Mouse (Mus musculus) adrenal gland, postnatal 14 days (tissue): ENCODE measurements around the gene Adamtsl5. TPM values are rescaled to one million over a fixed set of nuclear protein-coding genes. Genes with fewer than 3 reads are reported as not detected.
A peak's percentile ranks its signal among the peaks of the same experiment; 100 is the strongest.

Experiments
- DNase-seq: peaks from one replicate; pipeline ENCODE4 v3.0.0; 2021; ENCODE audit warnings: mixed read lengths
- microRNA-seq, 2 experiments: library from miRNA; unstranded; fragments of <30 nt; microRNA quantifications; one replicate each; pipeline ENCODE4 v1.2.0; 2021
- total RNA-seq: library from RNA; stranded (reverse); gene quantifications from 2 replicates; pipeline ENCODE4 v1.2.3, GENCODE M21; 2021

Adamtsl5 gene
- total RNA-seq, 1 experiment from 2014 or later, result 8.4 TPM

- DNase-seq, result no peak
Measured at GRCm38 (mm10) chr10:80294311-80294710, 53.9 kb downstream of the Adamtsl5 start.

DNA sequence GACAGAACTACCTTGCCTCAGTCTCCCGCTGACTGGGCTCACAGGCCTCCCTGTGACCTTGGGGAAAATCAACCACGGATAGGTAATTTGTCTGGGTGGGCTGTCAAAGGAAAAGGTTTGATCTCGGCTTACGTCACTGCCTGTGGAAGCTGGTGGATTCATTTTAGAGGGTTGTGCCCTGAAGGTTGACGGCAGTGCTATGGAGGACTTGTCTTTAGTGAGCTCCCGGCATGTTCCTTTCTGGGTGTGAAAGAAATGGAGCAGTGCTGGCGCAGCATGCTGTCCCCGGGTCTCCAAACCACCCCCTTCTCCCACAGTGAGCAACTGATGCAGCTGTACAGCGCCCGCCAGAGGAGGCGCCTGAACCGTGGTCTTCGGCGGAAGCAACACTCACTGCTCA lies 54.9 kb downstream of the Adamtsl5 start:
- DNase-seq, result no peak

GRCm38 (mm10) chr10:80292251-80293146 lies 55.7 kb downstream of the Adamtsl5 start, which contains the start of gene Rps15:
Rps15 (plus strand) TSS chr10:80292453.
- DNase-seq, result peak; percentile 98

Small RNA genes lying within 50 kb of the gene (microRNA-seq; reads per million reads assigned to microRNA genes)
- gene Gm22721, result 0 reads per million in 2 experiments

Other genes starting within 250 kb of the Adamtsl5 start
- 52.8 and 52.9 TPM in 2 replicates for gene Sbno2, start 242.8 kb downstream of the Adamtsl5 start, total RNA-seq
- gene Stk11, start 232.6 kb downstream of the Adamtsl5 start, total RNA-seq, result 138 and 147 TPM in 2 replicates
- gene Atp5d, start 209.8 kb downstream of the Adamtsl5 start, total RNA-seq, result 920 and 980 TPM in 2 replicates
- 69.9 and 137 TPM in 2 replicates for gene Cbarp, start 207.6 kb downstream of the Adamtsl5 start, total RNA-seq
- 114 and 140 TPM in 2 replicates for gene Midn, start 200.1 kb downstream of the Adamtsl5 start, total RNA-seq
- 67.6 and 106 TPM in 2 replicates for gene Cirbp, start 182.4 kb downstream of the Adamtsl5 start, total RNA-seq
- 8.6 and 9.5 TPM in 2 replicates for gene 1600002K03Rik, start 175.5 kb downstream of the Adamtsl5 start, total RNA-seq
- 3.1 and 3.9 TPM in 2 replicates for gene Efna2, start 168.9 kb downstream of the Adamtsl5 start, total RNA-seq
- gene Mum1, start 122.0 kb downstream of the Adamtsl5 start, total RNA-seq, result 23.8 and 29.9 TPM in 2 replicates
- 426 and 463 TPM in 2 replicates for gene Ndufs7, start 99.3 kb downstream of the Adamtsl5 start, total RNA-seq
- gene Gamt, start 87.4 kb downstream of the Adamtsl5 start, total RNA-seq, result 138 and 192 TPM in 2 replicates
- 92.9 and 115 TPM in 2 replicates for gene Dazap1, start 86.9 kb downstream of the Adamtsl5 start, total RNA-seq
- gene Rps15, start 56.0 kb downstream of the Adamtsl5 start, total RNA-seq, result 1,072 and 1,285 TPM in 2 replicates
- 1.5 and 4.4 TPM in 2 replicates for gene Apc2, start 52.4 kb downstream of the Adamtsl5 start, total RNA-seq
- 26.9 and 27.9 TPM in 2 replicates for gene 2310011J03Rik, start 27.9 kb downstream of the Adamtsl5 start, total RNA-seq
- 3.9 and 4.7 TPM in 2 replicates for gene Pcsk4, start 18.9 kb downstream of the Adamtsl5 start, total RNA-seq
- 16.0 and 45.2 TPM in 2 replicates for gene Reep6, start 18.5 kb downstream of the Adamtsl5 start, total RNA-seq
- gene Plk5, start 8.0 kb upstream of the Adamtsl5 start, total RNA-seq, result 0.30 and 0.44 TPM in 2 replicates
- 21.8 and 22.8 TPM in 2 replicates for gene Mex3d, start 39.2 kb upstream of the Adamtsl5 start, total RNA-seq
- gene Mbd3, start 51.1 kb upstream of the Adamtsl5 start, total RNA-seq, result 106 and 116 TPM in 2 replicates
- 1,202 and 1,279 TPM in 2 replicates for gene Uqcr11, start 58.4 kb upstream of the Adamtsl5 start, total RNA-seq
- gene Tcf3, start 85.2 kb upstream of the Adamtsl5 start, total RNA-seq, result 54.4 and 61.8 TPM in 2 replicates
- not detected in 2 replicates for gene Onecut3, start 146.4 kb upstream of the Adamtsl5 start, total RNA-seq
- gene Atp8b3, start 190.7 kb upstream of the Adamtsl5 start, total RNA-seq, result 0.19 TPM in 2 replicates
- 40.9 and 46.4 TPM in 2 replicates for gene Rexo1, start 213.1 kb upstream of the Adamtsl5 start, total RNA-seq
- gene Klf16, start 228.9 kb upstream of the Adamtsl5 start, total RNA-seq, result 10.1 and 11.6 TPM in 2 replicates
- gene Abhd17a, start 241.9 kb upstream of the Adamtsl5 start, total RNA-seq, result 97.7 and 98.7 TPM in 2 replicates